Mouse (Mus musculus) embryonic stem cell, embryonic (primary cell): ENCODE measurements around the gene Pfn1.

Experiments used
- CTCF ChIA-PET, 4 experiments: fragments of 300-600 bp in 2 of 4; fragments of 350-600 bp in 2 of 4; sonication (Branson Sonifier 250); formaldehyde crosslinking; loops; one replicate each; lab custom pipeline; 2022; ENCODE audit warnings: inconsistent platforms in 2 of 4; lab: Charles Lee
- POLR2A ChIA-PET, 4 experiments: fragments of 300-600 bp in 2 of 4; fragments of 350-600 bp in 2 of 4; sonication (Branson Sonifier 250); formaldehyde crosslinking; loops; one replicate each; lab custom pipeline; 2022; ENCODE audit warnings: antibody characterized with exemption in 4 of 4, inconsistent platforms in 1 of 4; lab: Charles Lee

Pfn1 gene

GRCm38 (mm10) chr11:70667271-70668150 lies 13.1 kb upstream of the Pfn1 start:
- CTCF ChIA-PET: interaction anchor here in 3 of 4 experiments (0.8 to 4.2 kb wide), 6 partner anchors 14 to 59 kb away, joined by 3 to 40 read pairs (median 4); partner anchors contain the start of gene Camta2 (in 1 of the 3)
- POLR2A ChIA-PET: interaction anchor here (0.5 to 20.9 kb wide), 50 partner anchors 8 to 1743 kb away, joined by 3 to 737 read pairs (median 10); partner anchors contain the start of genes Eno3 (in 4 of the 4), Inca1 (in 4 of the 4), Pfn1 (in 4 of the 4) and Rnf167 (in 4 of the 4)

- CTCF ChIA-PET: interaction anchor here in 1 of 4 experiments (2.3 kb wide), 1 partner anchor 31 kb away, joined by 6 read pairs; no protein-coding TSS in a partner anchor
- POLR2A ChIA-PET: interaction anchor here (0.5 to 20.9 kb wide), 12 partner anchors 12 to 122 kb away, joined by 3 to 737 read pairs (median 40); partner anchors contain the start of genes Eno3 (in 4 of the 4), Pfn1 (in 4 of the 4), Rnf167 (in 3 of the 4) and Slc25a11 (in 3 of the 4)
Observed at GRCm38 (mm10) chr11:70666687-70667086, 12.2 kb upstream of the Pfn1 start.

- CTCF ChIA-PET: interaction anchor here in 1 of 4 experiments (0.6 kb wide), 1 partner anchor 101 kb away, joined by 4 read pairs; no protein-coding TSS in a partner anchor
- POLR2A ChIA-PET: interaction anchor here in 3 of 4 experiments (0.5 to 20.9 kb wide), 12 partner anchors 11 to 664 kb away, joined by 3 to 737 read pairs (median 4); partner anchors contain the start of genes Eno3 (in 3 of the 3), Pfn1 (in 3 of the 3), Rnf167 (in 3 of the 3) and Slc25a11 (in 3 of the 3)
Observed at GRCm38 (mm10) chr11:70664741-70665140, 10.3 kb upstream of the Pfn1 start.

GRCm38 (mm10) chr11:70663957-70664356 lies 9.5 kb upstream of the Pfn1 start:
- CTCF ChIA-PET: interaction anchor here in 1 of 4 experiments (0.6 kb wide), 2 partner anchors 100 to 140 kb away, joined by 4 to 5 read pairs; no protein-coding TSS in a partner anchor
- POLR2A ChIA-PET: interaction anchor here in 3 of 4 experiments (1.0 to 20.9 kb wide), 8 partner anchors 10 to 29 kb away, joined by 3 to 737 read pairs (median 78); partner anchors contain the start of genes Eno3 (in 3 of the 3), Pfn1 (in 3 of the 3), Rnf167 (in 3 of the 3) and Slc25a11 (in 3 of the 3)

- ChIA-PET POLR2A (interaction anchor here in 3 of 4 experiments (1.0 to 23.0 kb wide), 10 partner anchors 2 to 36 kb away, joined by 3 to 737 read pairs (median 9); partner anchors contain the start of genes Eno3 (in 2 of the 3), Pfn1 (in 2 of the 3), Rnf167 (in 2 of the 3) and Slc25a11 (in 2 of the 3)), CTCF (no interaction called here)
Observed at GRCm38 (mm10) chr11:70663101-70663500, 8.7 kb upstream of the Pfn1 start.

GRCm38 (mm10) chr11:70660571-70660970 lies 6.1 kb upstream of the Pfn1 start:
- CTCF ChIA-PET: interaction anchor here in 2 of 4 experiments (0.5 to 1.5 kb wide), 2 partner anchors 8 to 39 kb away, joined by 4 to 8 read pairs; partner anchors contain the start of gene Spag7 (in 1 of the 2)
- POLR2A ChIA-PET: interaction anchor here (0.9 to 23.0 kb wide), 11 partner anchors 4 to 33 kb away, joined by 3 to 737 read pairs (median 10); partner anchors contain the start of genes Spag7 (in 3 of the 4), Camta2 (in 2 of the 4), Rnf167 (in 2 of the 4) and Slc25a11 (in 2 of the 4)

GRCm38 (mm10) chr11:70658942-70659341 lies 4.5 kb upstream of the Pfn1 start:
- CTCF ChIA-PET: interaction anchor here in 2 of 4 experiments (0.6 to 4.2 kb wide), 6 partner anchors 8 to 246 kb away, joined by 3 to 26 read pairs (median 4); partner anchors contain the start of gene Spag7 (in 2 of the 2)
- POLR2A ChIA-PET: interaction anchor here (0.5 to 23.0 kb wide), 25 partner anchors 6 to 437 kb away, joined by 3 to 737 read pairs (median 4); partner anchors contain the start of genes Rnf167 (in 4 of the 4), Slc25a11 (in 3 of the 4), Spag7 (in 3 of the 4) and Psmb6 (in 2 of the 4)

- CTCF ChIA-PET: interaction anchor here in 3 of 4 experiments (0.6 to 4.2 kb wide), 6 partner anchors 8 to 29 kb away, joined by 3 to 26 read pairs (median 7); partner anchors contain the start of gene Spag7 (in 2 of the 3)
- POLR2A ChIA-PET: interaction anchor here (0.8 to 23.0 kb wide), 19 partner anchors 6 to 259 kb away, joined by 3 to 737 read pairs (median 4); partner anchors contain the start of genes Spag7 (in 3 of the 4), Rnf167 (in 2 of the 4), Slc25a11 (in 2 of the 4) and Eno3 (in 1 of the 4)
Observed at GRCm38 (mm10) chr11:70658521-70658920, 4.1 kb upstream of the Pfn1 start.

- POLR2A ChIA-PET: interaction anchor here in 3 of 4 experiments (0.9 to 23.0 kb wide), 8 partner anchors 6 to 86 kb away, joined by 3 to 737 read pairs (median 117); partner anchors contain the start of genes Spag7 (in 3 of the 3), Rnf167 (in 2 of the 3), Slc25a11 (in 2 of the 3) and Eno3 (in 1 of the 3)
- CTCF ChIA-PET: interaction anchor here in 2 of 4 experiments (0.6 to 4.2 kb wide), 2 partner anchors 12 to 16 kb away, joined by 9 to 26 read pairs; partner anchors contain the start of gene Spag7 (in 1 of the 2)
Observed at GRCm38 (mm10) chr11:70657991-70658390, 3.5 kb upstream of the Pfn1 start.

- CTCF ChIA-PET: interaction anchor here in 1 of 4 experiments (4.2 kb wide), 1 partner anchor 12 kb away, joined by 26 read pairs; the partner anchor contains the start of gene Spag7
- POLR2A ChIA-PET: interaction anchor here (0.9 to 23.0 kb wide), 9 partner anchors 6 to 86 kb away, joined by 3 to 737 read pairs (median 88); partner anchors contain the start of genes Spag7 (in 4 of the 4), Rnf167 (in 2 of the 4), Slc25a11 (in 2 of the 4) and Eno3 (in 1 of the 4)
Observed at GRCm38 (mm10) chr11:70657573-70657972, 3.1 kb upstream of the Pfn1 start.

- ChIA-PET POLR2A (interaction anchor here (1.2 to 23.0 kb wide), 10 partner anchors 5 to 42 kb away, joined by 3 to 737 read pairs (median 61); partner anchors contain the start of genes Spag7 (in 4 of the 4), Rnf167 (in 2 of the 4), Slc25a11 (in 2 of the 4) and 4930544D05Rik (in 1 of the 4)), CTCF (interaction anchor here in 1 of 4 experiments (4.2 kb wide), 1 partner anchor 13 kb away, joined by 26 read pairs; the partner anchor contains the start of gene Spag7)
Observed at GRCm38 (mm10) chr11:70656964-70657363, 2.5 kb upstream of the Pfn1 start, which contains the start of gene Eno3. Gene Eno3 (plus strand): TSS chr11:70657202.

GRCm38 (mm10) chr11:70656456-70656927 lies 2.0 kb upstream of the Pfn1 start:
- POLR2A ChIA-PET: interaction anchor here (0.8 to 23.0 kb wide), 11 partner anchors 5 to 364 kb away, joined by 3 to 737 read pairs (median 34); partner anchors contain the start of genes Spag7 (in 4 of the 4), 4930544D05Rik (in 2 of the 4), Rnf167 (in 2 of the 4) and Slc25a11 (in 2 of the 4)
- CTCF ChIA-PET: interaction anchor here in 3 of 4 experiments (0.6 to 4.2 kb wide), 4 partner anchors 9 to 31 kb away, joined by 3 to 26 read pairs (median 4); partner anchors contain the start of genes Rnf167 (in 1 of the 3), Slc25a11 (in 1 of the 3) and Spag7 (in 1 of the 3)

GRCm38 (mm10) chr11:70655571-70656455 lies 1.4 kb upstream of the Pfn1 start:
- ChIA-PET CTCF (interaction anchor here in 3 of 4 experiments (0.6 to 4.2 kb wide), 5 partner anchors 9 to 31 kb away, joined by 3 to 26 read pairs (median 4); partner anchors contain the start of genes Rnf167 (in 1 of the 3), Slc25a11 (in 1 of the 3) and Spag7 (in 1 of the 3)), POLR2A (interaction anchor here (0.8 to 23.0 kb wide), 20 partner anchors 4 to 364 kb away, joined by 3 to 737 read pairs (median 4); partner anchors contain the start of genes Spag7 (in 4 of the 4), Rnf167 (in 3 of the 4), Slc25a11 (in 3 of the 4) and 4930544D05Rik (in 2 of the 4))

- ChIA-PET CTCF (interaction anchor here in 2 of 4 experiments (1.1 to 1.4 kb wide), 2 partner anchors 14 to 15 kb away, joined by 3 to 5 read pairs; partner anchors contain the start of gene Spag7 (in 1 of the 2)), POLR2A (interaction anchor here (0.9 to 23.0 kb wide), 17 partner anchors 3 to 223 kb away, joined by 3 to 737 read pairs (median 4); partner anchors contain the start of genes Spag7 (in 4 of the 4), Rnf167 (in 3 of the 4), Slc25a11 (in 3 of the 4) and Arrb2 (in 1 of the 4))
Observed at GRCm38 (mm10) chr11:70654923-70655570, 603 bp upstream of the Pfn1 start.
